Mouse (Mus musculus) liver, postnatal 0 days (tissue): ENCODE measurements around the gene Sema4a.

ENCODE experiments used
- CTCF ChIP-seq: sonication (generic); IDR thresholded peaks from 2 replicates; pipeline ENCODE4 v1.5.1; 2016; ENCODE audit warnings: antibody characterized with exemption, low read depth
- EP300 ChIP-seq: IDR thresholded peaks from 2 replicates; pipeline ENCODE4 v1.6.1; 2016; ENCODE audit warnings: antibody characterized with exemption, low read depth, mild to moderate bottlenecking

- TF ChIP-seq EP300 (no peak), CTCF (no peak)
These were observed 18.8 kb upstream of the Sema4a start for GRCm38 (mm10) chr3:88479828-88480227.
